Mouse (Mus musculus) lung, postnatal 10 days (tissue): ENCODE data around the gene Defb20.

Experiments
- DNase-seq: peaks from one replicate; pipeline ENCODE4 v3.0.0; 2021

Defb20 gene

GRCm38 (mm10) chr2:152500204-152500862 is 23.5 kb downstream of the Defb20 start:
- DNase-seq = no peak

- DNase-seq = no peak
Measured at GRCm38 (mm10) chr2:152500863-152501229, 24.0 kb downstream of the Defb20 start.

- DNase-seq = no peak
Measured at GRCm38 (mm10) chr2:152503950-152504349, 27.1 kb downstream of the Defb20 start.

GRCm38 (mm10) chr2:152511592-152511991 is 34.7 kb downstream of the Defb20 start, which contains the start of gene Defb26:
TSS of gene Defb26 (minus strand) at chr2:152511692.
- no peak for DNase-seq

- DNase-seq = no peak
Measured at GRCm38 (mm10) chr2:152516084-152516483, 39.2 kb downstream of the Defb20 start.

GRCm38 (mm10) chr2:152517981-152518380 is 41.1 kb downstream of the Defb20 start, which contains the start of gene Defb28:
TSS of gene Defb28 (plus strand) at chr2:152518255.
- DNase-seq = no peak
